In the genomic region with DNA sequence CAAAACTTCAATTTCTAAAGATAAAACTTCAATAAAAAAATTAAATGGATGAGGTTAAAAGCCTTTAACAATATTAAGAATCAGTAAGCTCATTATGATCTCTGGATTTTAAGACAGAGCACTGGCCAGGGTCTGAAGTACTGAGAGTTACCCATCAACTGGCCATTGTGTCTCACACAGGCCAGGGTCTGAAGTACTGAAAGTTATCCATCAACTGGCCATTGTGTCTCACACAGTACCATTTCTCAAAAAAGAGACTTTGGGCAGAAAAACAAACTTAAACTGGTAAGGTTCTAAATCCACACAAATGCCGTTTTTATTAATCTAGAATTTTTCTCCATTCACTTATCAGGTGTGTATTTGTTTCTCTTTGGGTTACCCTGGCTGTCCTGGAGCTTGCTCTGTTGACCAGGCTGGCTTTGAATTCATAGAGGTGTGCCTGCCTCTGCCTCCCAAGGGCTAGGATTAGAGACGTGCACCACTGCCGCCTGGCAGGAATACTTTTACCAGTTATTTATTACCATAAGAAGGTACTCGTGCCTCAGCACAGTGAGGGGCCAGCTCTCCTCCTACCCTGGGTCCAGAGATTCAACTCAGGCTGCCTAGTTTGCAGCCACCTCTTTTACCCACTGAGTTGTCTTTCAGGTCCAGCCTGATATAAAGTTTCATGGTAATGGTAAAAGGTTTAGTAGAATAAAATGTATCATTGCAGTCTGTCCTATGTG, we compare ENCODE assay signal across 23 mouse cellular contexts.
"Had no signal": no experiment of that assay in that cellular context is flagged by ENCODE, and none has a peak within 500 bp of the region (broad histone marks: within the 10 kb centered on the region; RNA-seq: fewer than 3 reads in every experiment).

No protein-coding gene starts in this region.

- H3K27me3 ChIP-seq: intestine, embryonic 15.5 days; limb, embryonic 13.5 days; liver, embryonic 12.5 days; liver, embryonic 15.5 days; lung, embryonic 15.5 days; megakaryocyte, embryonic 14.5 days; midbrain, embryonic 15.5 days; neural tube, embryonic 12.5 days; neural tube, embryonic 15.5 days had no signal

- H3K4me1 ChIP-seq: intestine, embryonic 15.5 days; limb, embryonic 10.5 days; limb, embryonic 13.5 days; lung, embryonic 15.5 days; midbrain, embryonic 10.5 days; midbrain, embryonic 15.5 days; neural tube, embryonic 12.5 days; neural tube, embryonic 15.5 days had no signal

- H3K4me2 ChIP-seq: intestine, embryonic 15.5 days; limb, embryonic 13.5 days; liver, embryonic 12.5 days; liver, embryonic 15.5 days; lung, embryonic 15.5 days; midbrain, embryonic 15.5 days; neural tube, embryonic 12.5 days; neural tube, embryonic 15.5 days had no signal

- H3K4me3 ChIP-seq: intestine, embryonic 15.5 days; limb, embryonic 10.5 days; limb, embryonic 13.5 days; liver, embryonic 12.5 days; liver, embryonic 15.5 days; lung, embryonic 15.5 days; megakaryocyte, embryonic 14.5 days; midbrain, embryonic 10.5 days; midbrain, embryonic 15.5 days; neural tube, embryonic 12.5 days; neural tube, embryonic 15.5 days had no signal

- DNase-seq: liver; lung, adult 18-20 months; lung, postnatal 10 days; lung, postnatal 36 days; right cerebral cortex, adult 18-20 months; right cerebral cortex, postnatal 14 days; right cerebral cortex, postnatal 4 days; thymus, adult 2 months; thymus, postnatal 14 days; thymus, postnatal 4 days had no signal

- H3K27ac ChIP-seq: intestine, embryonic 15.5 days; kidney, postnatal 0 days; limb, embryonic 10.5 days; limb, embryonic 13.5 days; liver, embryonic 12.5 days; liver, embryonic 15.5 days; lung, embryonic 15.5 days; midbrain, embryonic 10.5 days; midbrain, embryonic 15.5 days; neural tube, embryonic 12.5 days; neural tube, embryonic 15.5 days; stomach, postnatal 0 days had no signal

- H3K9me3 ChIP-seq: intestine, embryonic 15.5 days; limb, embryonic 10.5 days; limb, embryonic 13.5 days; liver, embryonic 12.5 days; liver, embryonic 15.5 days; lung, embryonic 15.5 days; megakaryocyte, embryonic 14.5 days; midbrain, embryonic 10.5 days; midbrain, embryonic 15.5 days; neural tube, embryonic 12.5 days; neural tube, embryonic 15.5 days had no signal

- ATAC-seq: intestine, embryonic 15.5 days; liver, embryonic 12.5 days; midbrain, embryonic 15.5 days had no signal

- H3K9ac ChIP-seq: intestine, embryonic 15.5 days; limb, embryonic 13.5 days; liver, embryonic 12.5 days; liver, embryonic 15.5 days; lung, embryonic 15.5 days; midbrain, embryonic 15.5 days; neural tube, embryonic 12.5 days; neural tube, embryonic 15.5 days had no signal
